Mouse (Mus musculus): ENCODE data around the gene Stx6. TPM values are rescaled to one million over a fixed set of nuclear protein-coding genes. Genes with fewer than 3 reads are reported as not detected.

Gene Stx6
- 3.7 TPM for polyA plus RNA-seq (2014; fragmentation: Illumina TruSeq; extraction: RNeasy Lipid Tissue Mini Kit (QIAGEN cat#74804); ENCODE audit: low read depth, low replicate concordance)

DNA sequence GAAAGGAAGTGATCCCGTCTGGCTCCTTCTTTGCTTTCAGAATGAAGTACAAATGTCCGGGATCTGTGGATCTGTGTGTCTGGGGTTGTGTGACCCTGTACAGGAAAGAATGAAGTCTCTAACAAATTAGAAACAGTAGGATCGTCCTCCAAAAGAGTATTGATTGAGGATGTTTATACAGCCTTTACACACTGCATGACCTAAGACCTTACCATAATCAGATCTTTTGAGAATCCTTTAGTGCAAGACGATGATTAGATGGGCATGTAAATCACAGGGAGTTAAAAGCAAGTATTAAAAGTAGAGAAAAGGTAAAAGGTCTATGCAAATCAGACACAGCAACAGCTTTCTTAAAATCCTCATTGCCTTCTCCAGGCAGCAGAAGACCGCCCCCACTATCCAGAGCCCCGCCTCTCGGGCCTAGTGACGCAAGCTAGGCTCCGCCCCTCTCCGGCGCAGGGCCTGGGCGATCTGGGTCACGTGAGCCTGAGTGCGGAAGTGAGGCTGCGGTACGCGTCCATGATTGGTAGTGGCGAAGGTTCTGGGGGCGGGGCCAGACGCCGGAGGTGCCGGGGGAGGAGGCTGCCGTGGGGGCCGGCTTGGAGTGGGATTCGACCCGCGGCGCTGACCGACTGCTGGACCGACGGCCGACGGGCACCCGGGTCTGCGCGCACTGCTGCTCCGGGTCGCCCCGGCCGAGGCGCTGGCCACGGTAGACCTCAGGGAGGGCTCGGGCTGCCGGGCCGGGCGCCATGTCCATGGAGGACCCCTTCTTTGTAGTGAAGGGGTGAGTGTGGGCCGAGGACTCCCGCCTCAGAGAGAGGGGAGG is at the start of gene Stx6:
Gene Stx6, plus strand, starts transcription at position 575 of the 829 bp plus-strand sequence.

DNA sequence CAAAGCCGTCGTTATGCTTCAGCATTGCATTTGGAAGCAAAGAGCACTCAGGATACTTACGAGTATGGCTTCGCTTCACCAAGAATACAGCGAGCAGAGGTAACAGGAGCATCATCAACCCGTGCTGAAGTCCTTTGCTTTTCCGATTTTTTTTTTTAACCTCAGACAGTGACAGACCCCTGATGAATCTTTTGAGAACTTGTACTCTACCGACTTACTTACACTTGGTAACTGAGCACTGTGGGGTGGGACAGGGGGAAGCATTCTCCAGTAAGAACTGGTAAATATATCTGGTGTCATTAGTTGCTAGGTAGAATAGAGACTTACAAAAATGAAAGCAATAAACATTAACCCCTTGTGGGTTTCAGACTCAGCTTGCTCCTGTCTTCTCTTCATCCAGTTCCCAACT is 11.9 kb upstream of the Stx6 start, which contains the start of gene Mr1:
Gene Mr1, minus strand, starts transcription at position 243 of the 409 bp plus-strand sequence.

DNA sequence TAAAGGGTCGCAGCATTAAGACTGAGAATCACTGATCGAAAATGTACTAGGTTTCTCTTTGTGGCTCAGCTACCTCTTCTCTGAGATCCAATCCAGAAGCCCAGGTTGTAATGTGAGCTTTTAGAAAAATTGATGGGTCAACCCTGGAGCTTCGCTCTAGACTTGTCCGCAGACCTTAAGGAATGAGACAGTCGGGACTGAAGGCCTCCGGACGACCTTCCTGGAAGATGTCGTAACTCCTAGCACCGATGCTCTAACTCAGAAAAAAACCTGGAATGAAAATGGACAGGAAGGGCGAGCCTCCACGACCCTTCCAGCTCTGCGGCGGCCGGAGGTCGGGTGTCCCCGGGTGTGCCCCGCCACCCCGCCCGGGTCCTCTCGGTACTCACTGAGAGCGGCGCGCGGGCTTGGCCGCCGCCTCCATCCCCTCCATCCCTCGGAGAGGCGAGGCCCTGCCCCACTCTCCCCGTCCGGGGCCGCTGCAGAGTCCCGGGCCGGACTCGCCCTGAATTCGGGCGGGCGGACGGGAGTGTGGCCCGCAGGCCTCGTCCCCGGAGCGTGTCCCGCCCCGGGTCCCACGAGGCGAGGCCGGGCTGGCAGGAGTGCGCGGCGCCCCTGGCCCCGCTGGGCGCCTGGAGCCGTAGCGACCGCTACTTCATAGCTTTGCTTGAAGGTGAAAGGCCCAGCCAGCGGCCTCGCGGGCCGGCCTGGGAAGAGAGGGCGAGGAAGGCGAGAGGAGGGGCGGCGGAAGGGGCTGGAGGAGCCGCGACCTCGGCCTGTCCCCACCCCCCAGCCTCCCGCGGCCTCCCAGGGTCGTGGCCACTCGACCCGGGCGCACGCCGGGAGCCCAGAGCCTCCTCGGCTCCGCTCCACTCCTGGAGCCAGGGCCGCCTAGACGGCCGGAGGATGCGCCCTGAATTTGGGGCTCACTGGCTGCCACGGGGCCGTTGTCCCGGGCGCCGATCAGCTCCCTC is 85.6 kb downstream of the Stx6 start, which contains the start of gene BC034090:
Gene BC034090, minus strand, starts transcription at position 648 of the 974 bp plus-strand sequence.

Other genes starting within 250 kb of the Stx6 start
- 2.7 TPM for gene Ier5, start 59.1 kb upstream of the Stx6 start, polyA plus RNA-seq (2014; fragmentation: Illumina TruSeq; extraction: RNeasy Lipid Tissue Mini Kit (QIAGEN cat#74804); ENCODE audit: low read depth, low replicate concordance)
- 9.9 TPM for gene Mr1, start 11.9 kb upstream of the Stx6 start, polyA plus RNA-seq (2014; fragmentation: Illumina TruSeq; extraction: RNeasy Lipid Tissue Mini Kit (QIAGEN cat#74804); ENCODE audit: low read depth, low replicate concordance)
- not detected for gene BC034090, start 85.7 kb downstream of the Stx6 start, polyA plus RNA-seq (2014; fragmentation: Illumina TruSeq; extraction: RNeasy Lipid Tissue Mini Kit (QIAGEN cat#74804); ENCODE audit: low read depth, low replicate concordance)